Mouse (Mus musculus): Measurements from ENCODE around the gene Sptan1.
A peak's percentile ranks its signal among the peaks of the same experiment; 100 is the strongest.
"Not testable (repeated sequence)": the region's sequence is repeated elsewhere in the genome, so short reads cannot be mapped to it uniquely, and the experiment has no call there.

The Sptan1 gene

DNA sequence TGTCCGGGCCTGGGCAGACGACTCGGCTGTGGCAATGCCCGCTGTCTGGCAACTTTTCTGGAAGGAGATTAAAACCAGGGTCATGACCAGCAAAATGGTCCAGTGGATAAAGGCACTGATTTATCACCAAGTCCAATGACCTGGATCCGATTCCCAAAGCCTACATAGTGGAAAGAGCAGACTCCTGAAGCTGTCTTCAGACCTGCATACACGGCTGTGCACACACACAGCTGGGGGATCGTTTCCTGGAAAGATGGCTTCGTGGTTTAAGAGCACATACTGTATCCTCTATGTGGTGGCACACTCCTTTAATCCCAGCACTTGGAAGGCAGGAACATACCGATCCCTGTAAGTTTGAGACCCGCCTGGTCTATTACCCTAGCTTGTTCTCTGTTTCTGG, 73.0 kb downstream of the Sptan1 start:
- H3K36me3 ChIP-seq (ENCODE audit: control insufficient read depth, insufficient read depth, low read length, poor library complexity, severe bottlenecking), result no peaks in the 10 kb centered on the region
- DNase-seq (ENCODE audit: low read depth, low spot score), result no peak
- H3K27me3 ChIP-seq (ENCODE audit: control insufficient read depth, insufficient read depth, low read length, poor library complexity, severe bottlenecking), result no peaks in the 10 kb centered on the region

DNA sequence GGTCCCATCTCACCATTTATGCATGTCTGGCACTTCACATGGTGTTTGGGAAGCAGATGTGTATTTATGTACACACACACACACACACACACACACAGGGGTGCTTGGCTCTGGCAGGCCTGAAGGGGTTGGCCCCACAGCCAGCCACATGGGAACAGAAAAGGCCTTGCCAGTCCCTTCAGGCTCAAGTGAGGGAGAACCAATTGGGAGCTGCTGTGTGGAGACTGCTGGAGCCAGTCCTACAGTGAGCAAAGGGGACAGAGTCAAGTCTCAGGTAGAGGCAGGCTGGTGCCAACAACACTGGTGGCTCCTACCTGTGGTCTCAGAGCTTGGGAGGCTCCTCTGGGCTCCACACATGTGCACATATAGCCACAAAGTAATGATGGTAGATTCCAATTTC, 74.3 kb downstream of the Sptan1 start:
- Histone ChIP-seq H3K27me3 (ENCODE audit: control insufficient read depth, insufficient read depth, low read length, poor library complexity, severe bottlenecking) (no peaks in the 10 kb centered on the region), H3K36me3 (ENCODE audit: control insufficient read depth, insufficient read depth, low read length, poor library complexity, severe bottlenecking) (no peaks in the 10 kb centered on the region)
- DNase-seq (ENCODE audit: low read depth, low spot score), result no peak

DNA sequence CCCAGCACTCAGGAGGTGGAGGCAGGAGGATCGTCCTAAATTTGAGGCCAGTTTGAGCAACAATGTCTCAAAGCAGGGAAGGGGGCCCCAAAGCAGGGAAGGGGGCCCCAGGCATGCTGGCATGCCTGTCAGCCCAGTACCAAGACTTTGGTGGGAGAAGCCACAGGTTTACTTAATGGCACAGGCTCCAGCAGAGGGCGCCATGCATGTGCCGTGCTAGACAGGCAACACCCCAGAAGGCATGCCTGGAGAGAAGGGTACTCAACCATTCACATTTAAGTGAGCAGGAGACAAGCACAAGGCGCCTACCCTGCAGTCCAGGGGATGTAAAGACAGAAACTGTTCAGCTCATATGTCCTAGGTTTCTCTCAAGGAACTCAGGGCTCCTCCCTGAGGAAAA, 77.1 kb downstream of the Sptan1 start:
- DNase-seq (ENCODE audit: low read depth, low spot score), result peak; percentile 89
- H3K27me3 ChIP-seq (ENCODE audit: control insufficient read depth, insufficient read depth, low read length, poor library complexity, severe bottlenecking), result no peaks in the 10 kb centered on the region
- no peaks in the 10 kb centered on the region for H3K36me3 ChIP-seq (ENCODE audit: control insufficient read depth, insufficient read depth, low read length, poor library complexity, severe bottlenecking)

DNA sequence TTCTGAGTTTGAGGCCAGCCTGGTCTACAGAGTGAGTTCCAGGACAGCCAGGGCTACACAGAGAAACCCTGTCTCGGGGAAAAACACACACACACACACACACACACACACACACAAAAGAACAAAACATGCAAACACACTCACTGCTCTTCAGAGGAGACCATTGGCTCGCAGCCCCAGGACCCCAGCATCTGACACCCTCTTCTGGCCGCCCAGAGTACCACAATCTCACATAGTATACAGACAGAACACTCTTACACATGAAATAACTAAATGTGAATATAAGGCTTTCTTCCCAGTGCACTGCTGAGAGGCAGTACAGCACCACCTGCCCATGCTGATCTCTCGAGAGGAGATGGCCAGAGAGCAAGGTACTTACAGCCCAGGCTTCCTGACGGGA, 79.2 kb downstream of the Sptan1 start:
- H3K36me3 ChIP-seq (ENCODE audit: control insufficient read depth, insufficient read depth, low read length, poor library complexity, severe bottlenecking), result no peaks in the 10 kb centered on the region
- no peak for DNase-seq (ENCODE audit: low read depth, low spot score)
- H3K27me3 ChIP-seq (ENCODE audit: control insufficient read depth, insufficient read depth, low read length, poor library complexity, severe bottlenecking), result no peaks in the 10 kb centered on the region

DNA sequence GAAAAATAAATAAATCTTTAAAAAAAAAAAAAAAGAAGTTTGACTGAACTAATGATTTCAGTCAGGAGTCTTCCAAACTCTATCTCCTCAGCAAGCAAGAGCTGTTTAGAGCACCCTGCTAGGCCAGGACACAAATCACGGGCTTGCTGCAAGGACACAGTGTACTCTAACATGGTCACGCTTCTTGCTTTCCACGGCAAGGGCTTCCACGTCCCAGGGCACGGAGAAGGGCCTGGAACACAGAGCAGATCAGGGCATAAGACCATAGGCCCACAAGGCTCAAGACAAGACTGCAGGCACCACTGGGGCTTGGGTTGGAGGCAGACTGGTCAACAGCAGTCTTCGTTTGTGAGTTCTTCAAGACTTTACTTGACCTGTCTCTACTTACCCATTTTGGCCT, 81.8 kb downstream of the Sptan1 start:
- no peak for DNase-seq (ENCODE audit: low read depth, low spot score)
- Histone ChIP-seq H3K36me3 (ENCODE audit: control insufficient read depth, insufficient read depth, low read length, poor library complexity, severe bottlenecking) (no peaks in the 10 kb centered on the region), H3K27me3 (ENCODE audit: control insufficient read depth, insufficient read depth, low read length, poor library complexity, severe bottlenecking) (no peaks in the 10 kb centered on the region)

DNA sequence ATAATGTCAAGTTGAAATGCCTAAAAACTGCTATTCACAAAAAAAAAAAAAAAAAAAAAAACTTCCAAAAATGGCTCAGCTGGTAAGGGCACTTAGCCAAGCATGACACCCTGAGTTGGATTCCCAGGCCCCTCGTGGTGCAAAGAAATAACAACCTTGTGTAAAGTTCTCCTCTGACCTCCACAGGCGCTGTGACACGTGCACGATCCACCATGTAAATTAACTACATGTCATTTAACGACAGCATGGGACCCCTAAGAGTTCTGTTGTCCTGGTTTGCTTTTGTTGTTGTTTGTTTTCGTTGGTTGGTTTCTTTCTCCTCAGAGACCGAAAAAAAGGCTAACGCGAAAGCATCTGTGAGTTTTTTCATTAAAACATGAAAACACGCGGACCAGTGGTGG, 82.7 kb downstream of the Sptan1 start:
- DNase-seq (ENCODE audit: low read depth, low spot score), result peak; percentile 43
- H3K27me3 ChIP-seq (ENCODE audit: control insufficient read depth, insufficient read depth, low read length, poor library complexity, severe bottlenecking), result no peaks in the 10 kb centered on the region
- no peaks in the 10 kb centered on the region for H3K36me3 ChIP-seq (ENCODE audit: control insufficient read depth, insufficient read depth, low read length, poor library complexity, severe bottlenecking)

DNA sequence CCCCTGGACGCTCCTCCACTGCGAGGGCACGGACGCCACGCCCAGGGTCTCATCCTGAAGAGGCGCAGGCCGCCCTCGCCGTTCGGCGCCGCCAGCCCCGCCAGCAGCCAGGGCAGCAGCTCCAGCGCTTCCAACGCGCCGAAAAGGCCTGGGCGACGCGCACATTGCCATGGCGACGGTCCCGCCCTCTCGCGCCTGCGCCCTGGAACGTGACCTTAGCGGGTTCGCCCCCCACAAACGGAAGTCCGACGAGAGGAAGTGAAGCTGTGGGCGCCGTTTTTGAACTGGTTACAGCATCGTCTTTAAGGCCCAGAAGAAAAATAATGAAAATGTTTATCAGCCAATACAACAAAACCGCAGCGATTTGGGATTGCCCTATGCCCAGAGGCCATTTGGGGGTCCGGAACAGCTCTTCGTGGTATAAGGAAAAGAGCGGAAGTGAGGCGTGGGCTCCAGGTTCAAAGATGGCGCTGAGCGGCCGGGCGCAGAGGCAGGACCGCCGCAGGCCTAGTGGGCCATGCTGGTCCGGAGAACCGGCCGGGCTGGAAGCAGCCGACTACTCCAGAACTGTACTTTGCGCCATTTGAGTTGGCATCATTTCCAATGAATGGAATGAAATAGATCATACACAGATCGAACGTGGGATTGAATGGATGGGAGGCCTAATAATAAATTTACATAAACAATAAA, 83.5 kb downstream of the Sptan1 start, which contains the start of gene Wdr34:
Wdr34 (minus strand) TSS at position 183 of the 690 bp plus-strand sequence.
- Histone ChIP-seq H3K27me3 (ENCODE audit: control insufficient read depth, insufficient read depth, low read length, poor library complexity, severe bottlenecking) (no peaks in the 10 kb centered on the region), H3K36me3 (ENCODE audit: control insufficient read depth, insufficient read depth, low read length, poor library complexity, severe bottlenecking) (no peaks in the 10 kb centered on the region)
- DNase-seq (ENCODE audit: low read depth, low spot score), result peak; percentile 98

DNA sequence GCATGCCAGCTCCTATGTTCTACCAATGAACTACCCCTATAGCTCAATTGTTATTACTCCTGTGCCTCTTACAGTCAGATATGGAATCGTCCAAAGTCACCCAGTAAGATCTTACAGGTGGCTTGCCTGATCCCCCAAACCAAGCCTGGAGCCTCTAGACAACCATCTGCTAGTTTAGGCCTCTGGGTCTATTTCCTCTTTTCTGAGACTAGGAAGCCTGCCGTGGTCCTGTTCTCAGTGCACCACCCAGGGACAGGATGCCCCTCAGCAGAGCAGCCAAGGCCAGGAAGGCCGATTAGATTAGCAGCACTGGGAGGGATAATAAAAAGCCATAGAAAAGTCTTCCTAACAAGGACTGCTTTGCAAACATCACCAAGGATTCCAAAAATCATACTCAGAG, 84.5 kb downstream of the Sptan1 start:
- Histone ChIP-seq H3K27me3 (ENCODE audit: control insufficient read depth, insufficient read depth, low read length, poor library complexity, severe bottlenecking) (no peaks in the 10 kb centered on the region), H3K36me3 (ENCODE audit: control insufficient read depth, insufficient read depth, low read length, poor library complexity, severe bottlenecking) (no peaks in the 10 kb centered on the region)
- no peak for DNase-seq (ENCODE audit: low read depth, low spot score)

DNA sequence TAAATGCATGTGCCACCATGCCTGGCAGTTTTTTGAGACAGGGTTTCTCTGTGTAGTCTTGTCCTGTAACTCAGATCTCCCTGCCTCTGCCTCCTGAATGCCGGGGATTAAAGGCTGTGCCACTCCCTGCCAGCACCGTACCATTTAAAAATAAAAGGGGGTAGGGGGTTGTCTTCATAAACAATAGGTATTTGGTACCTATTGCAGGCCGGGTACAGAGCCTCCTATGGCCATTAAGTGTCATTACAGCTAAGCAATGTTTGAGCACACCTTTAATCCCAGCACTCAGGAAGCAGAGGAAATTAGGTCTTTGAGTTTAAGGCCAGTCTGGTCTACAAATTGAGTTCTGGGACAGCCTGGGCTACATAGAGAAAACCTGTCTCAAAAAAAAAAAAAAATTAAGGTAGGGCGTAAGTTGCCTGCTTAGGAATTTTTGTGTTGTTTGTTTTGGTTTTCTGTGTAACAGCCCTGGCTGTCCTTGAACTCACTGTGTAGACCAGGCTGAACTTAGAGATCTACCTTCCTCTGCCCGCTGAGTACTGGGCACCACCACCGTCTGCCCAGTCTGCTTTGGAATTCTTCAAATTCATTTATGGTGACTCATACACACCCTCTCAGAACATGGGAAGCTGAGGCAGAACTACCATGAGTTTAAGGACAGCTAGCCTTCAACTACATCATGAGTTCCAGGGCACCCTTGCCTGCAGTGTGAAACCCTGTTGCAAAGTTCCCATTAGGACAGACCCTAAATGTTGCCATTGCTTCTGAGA, 86.8 kb downstream of the Sptan1 start:
- no peaks in the 10 kb centered on the region for H3K36me3 ChIP-seq (ENCODE audit: control insufficient read depth, insufficient read depth, low read length, poor library complexity, severe bottlenecking)
- peak; percentile 53 for DNase-seq (ENCODE audit: low read depth, low spot score)
- H3K27me3 ChIP-seq (ENCODE audit: control insufficient read depth, insufficient read depth, low read length, poor library complexity, severe bottlenecking), result no peaks in the 10 kb centered on the region

DNA sequence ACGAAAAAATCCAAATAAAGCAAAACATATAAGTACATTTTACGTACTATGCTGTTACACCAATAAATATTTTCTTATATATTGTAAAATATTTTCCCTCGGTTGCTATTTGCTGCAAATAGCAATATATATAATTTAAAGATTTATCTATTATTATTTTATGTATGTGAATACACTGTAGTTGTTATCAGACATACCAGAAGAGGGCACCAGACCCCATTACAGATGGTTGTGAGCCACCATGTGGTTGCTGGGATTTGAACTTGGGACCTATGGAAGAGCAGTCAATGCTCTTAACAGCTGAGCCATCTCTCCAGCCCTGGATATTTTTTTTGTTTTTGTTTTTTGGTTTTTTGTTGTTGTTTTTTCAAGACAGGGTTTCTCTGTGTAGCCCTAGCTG, 90.0 kb downstream of the Sptan1 start:
- H3K36me3 ChIP-seq (ENCODE audit: control insufficient read depth, insufficient read depth, low read length, poor library complexity, severe bottlenecking); DNase-seq (ENCODE audit: low read depth, low spot score); H3K27me3 ChIP-seq (ENCODE audit: control insufficient read depth, insufficient read depth, low read length, poor library complexity, severe bottlenecking): not testable (repeated sequence)

DNA sequence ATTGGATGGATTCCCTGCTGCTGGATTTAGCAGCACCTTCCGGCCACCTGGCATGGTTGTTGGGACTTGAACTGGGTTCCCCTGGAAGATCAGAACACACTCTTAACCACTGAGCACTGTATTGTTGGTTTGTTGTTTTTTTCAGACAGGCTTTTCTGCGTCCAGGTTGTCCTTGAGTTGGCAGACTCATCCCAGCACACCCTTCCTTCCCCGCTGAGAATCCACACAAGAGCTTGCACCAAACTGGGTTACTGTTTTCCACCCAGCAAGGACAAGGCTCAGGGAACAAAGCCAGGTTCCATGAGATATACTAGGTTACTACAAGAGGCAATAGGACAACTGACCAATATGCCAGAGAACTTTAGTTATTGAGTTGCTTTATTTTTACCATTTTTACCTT, 91.4 kb downstream of the Sptan1 start:
- no peaks in the 10 kb centered on the region for H3K27me3 ChIP-seq (ENCODE audit: control insufficient read depth, insufficient read depth, low read length, poor library complexity, severe bottlenecking)
- DNase-seq (ENCODE audit: low read depth, low spot score), result no peak
- H3K36me3 ChIP-seq (ENCODE audit: control insufficient read depth, insufficient read depth, low read length, poor library complexity, severe bottlenecking), result no peaks in the 10 kb centered on the region

DNA sequence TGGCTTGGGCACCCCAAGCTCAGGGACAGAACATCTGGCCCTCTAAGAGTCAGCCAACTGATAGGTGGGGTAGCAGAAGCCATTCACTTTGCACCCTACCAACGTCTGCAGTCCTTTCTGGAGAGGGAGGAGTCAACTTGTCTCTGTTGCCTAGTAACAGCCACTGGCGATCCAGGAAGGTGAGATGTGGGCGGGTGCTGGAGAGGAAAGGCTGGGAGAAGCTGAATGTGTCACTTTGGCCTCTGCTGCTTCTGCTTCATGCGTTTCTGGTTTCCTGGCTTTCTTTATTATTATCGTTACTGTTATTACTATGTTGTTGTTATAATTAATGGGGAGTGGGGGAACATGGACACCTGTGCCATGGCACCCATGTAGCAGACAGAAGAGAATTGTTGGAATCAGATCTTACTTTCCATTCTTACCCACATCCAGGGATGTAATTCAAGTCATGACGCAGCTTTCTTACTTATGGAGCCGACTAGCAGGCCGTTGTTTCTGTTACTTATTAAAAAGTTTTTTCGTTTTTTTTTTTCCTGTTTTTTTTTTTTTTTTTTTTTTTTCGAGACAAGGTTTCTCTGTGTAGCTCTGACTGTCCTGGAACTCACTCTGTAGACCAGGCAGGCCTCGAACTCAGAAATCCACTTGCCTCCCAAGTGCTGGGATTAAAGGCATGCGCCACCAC, 92.0 kb downstream of the Sptan1 start, which contains the start of gene Set:
Set (plus strand) TSS at position 156 of the 682 bp plus-strand sequence.
- no peaks in the 10 kb centered on the region for H3K36me3 ChIP-seq (ENCODE audit: control insufficient read depth, insufficient read depth, low read length, poor library complexity, severe bottlenecking)

DNA sequence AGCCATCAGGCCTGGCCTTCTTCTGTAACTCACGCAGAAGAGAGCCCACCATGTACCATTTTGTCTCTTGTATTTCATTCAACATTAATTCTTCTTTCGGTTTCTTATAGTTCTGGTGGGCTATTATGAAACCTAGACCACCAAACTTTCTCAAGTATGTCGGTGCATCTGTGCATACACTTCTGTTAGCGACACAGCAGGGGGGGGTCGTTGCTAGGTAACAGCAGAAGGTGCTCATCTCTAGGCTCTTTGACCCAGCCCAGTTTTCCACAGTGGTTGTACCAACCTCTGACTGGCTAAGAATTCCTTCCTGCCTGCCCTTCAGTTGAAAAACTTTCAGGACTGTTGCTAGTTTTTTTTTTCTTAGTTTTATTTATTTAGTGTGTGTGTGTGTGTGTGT, 93.1 kb downstream of the Sptan1 start:
- Histone ChIP-seq H3K27me3 (ENCODE audit: control insufficient read depth, insufficient read depth, low read length, poor library complexity, severe bottlenecking) (no peaks in the 10 kb centered on the region), H3K36me3 (ENCODE audit: control insufficient read depth, insufficient read depth, low read length, poor library complexity, severe bottlenecking) (no peaks in the 10 kb centered on the region)
- DNase-seq (ENCODE audit: low read depth, low spot score), result no peak

More for the DNA sequence above, 92.0 kb downstream of the Sptan1 start, which contains the start of gene Set:
- no peaks in the 10 kb centered on the region for H3K27me3 ChIP-seq (ENCODE audit: control insufficient read depth, insufficient read depth, low read length, poor library complexity, severe bottlenecking)
- DNase-seq (ENCODE audit: low read depth, low spot score), result peak; percentile 23

DNA sequence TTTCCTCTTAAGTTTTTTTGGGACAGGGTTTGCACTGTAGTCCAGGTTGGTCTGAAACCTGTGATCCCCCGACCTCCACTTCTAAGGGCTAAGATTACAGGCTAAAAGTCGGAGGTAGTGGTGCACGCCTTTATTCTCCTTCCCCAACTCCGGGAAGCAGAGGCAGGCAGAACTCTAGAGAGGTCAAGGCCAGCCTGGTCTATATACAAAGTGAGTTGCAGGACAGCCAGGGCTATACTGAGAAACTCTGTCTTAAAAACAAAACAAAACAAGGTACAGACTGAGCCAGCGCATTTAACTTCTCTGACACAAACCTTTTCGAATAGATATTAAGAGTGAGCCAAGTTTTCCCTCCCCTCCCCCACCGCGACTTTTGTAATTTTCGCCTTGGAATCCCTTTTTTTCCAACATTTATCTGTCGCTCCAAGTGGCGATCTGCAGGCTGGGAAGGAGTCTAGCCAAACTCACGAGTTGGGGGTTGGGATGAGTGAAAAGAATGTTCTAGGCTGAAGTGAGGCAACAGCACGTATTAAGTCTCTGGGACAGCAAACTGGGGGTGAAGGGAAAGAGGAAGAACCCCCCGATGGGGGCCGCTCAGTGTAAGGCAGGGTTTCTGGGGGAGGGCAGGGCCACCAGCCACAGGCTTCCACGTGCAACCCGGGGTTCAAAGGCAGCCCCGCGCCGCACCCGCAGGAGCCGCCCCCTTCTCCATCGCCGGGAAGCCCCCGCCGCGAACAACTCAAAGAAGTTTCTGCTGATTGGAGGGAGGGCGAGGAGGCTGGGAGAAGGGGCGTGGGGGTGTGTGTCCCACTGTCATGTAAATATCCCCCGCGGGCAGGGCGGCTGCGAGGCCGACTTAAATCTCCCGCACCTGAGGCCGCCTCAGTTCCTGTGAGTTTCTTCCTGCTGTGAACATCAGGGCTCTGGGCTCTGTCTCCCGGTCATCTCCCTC, 96.1 kb downstream of the Sptan1 start:
- no peaks in the 10 kb centered on the region for H3K27me3 ChIP-seq (ENCODE audit: control insufficient read depth, insufficient read depth, low read length, poor library complexity, severe bottlenecking)
- peak; percentile 51 for DNase-seq (ENCODE audit: low read depth, low spot score)
- H3K36me3 ChIP-seq (ENCODE audit: control insufficient read depth, insufficient read depth, low read length, poor library complexity, severe bottlenecking), result no peaks in the 10 kb centered on the region
